Mouse (Mus musculus) frontal cortex, postnatal 25 days (tissue): ENCODE results near the gene Cdca7l.
"Not testable (repeated sequence)": the region's sequence is repeated elsewhere in the genome, so short reads cannot be mapped to it uniquely, and the experiment has no call there.

Experiments used
- DNase-seq, 2 experiments: peaks; one replicate each; pipeline ENCODE4 v3.0.0; 2022; ENCODE audit warnings: low spot score in 2 of 2

The Cdca7l gene

DNA sequence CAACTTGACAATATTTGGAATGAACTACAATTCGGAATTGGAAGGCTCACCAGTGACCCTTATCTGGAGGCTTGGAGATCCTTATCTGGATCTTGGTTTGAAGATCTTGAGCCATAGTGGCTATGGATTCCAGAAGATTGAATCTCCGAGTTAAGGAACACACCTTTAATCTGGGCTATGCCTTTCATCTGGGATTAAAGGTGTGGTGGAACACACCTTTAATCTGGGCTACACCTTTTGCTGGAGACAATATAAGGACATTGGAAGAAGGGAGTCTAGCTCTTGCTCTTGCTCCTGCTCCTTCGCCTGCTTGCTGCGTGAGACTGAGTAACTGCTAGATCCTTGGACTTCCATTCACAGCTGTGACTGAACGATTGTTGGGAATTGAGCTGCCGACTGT, at the start of gene Cdca7l:
TSS of gene Cdca7l (plus strand) at position 301 of the 400 bp plus-strand sequence.
- DNase-seq: not testable (repeated sequence)

DNA sequence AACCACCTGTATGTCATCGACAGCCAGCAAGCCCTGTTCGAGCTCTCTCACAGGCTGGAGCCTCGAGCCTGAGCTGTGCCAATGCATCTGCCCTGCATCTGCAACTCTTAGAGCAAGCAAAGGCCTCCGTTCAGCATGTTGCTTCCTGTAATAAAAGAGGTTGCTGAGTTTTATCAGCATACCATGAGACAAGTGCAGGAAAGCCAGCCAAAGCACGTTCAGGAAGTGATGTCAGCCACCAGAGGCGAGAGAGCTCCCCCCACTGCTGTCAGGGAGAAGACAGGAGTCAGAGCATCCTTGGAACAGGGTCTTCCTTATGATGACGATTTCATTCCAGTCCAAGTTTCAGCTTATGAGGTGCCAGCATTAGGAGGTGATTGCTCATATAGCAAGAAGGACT, 48.1 kb upstream of the Cdca7l start:
- no peak for DNase-seq

DNA sequence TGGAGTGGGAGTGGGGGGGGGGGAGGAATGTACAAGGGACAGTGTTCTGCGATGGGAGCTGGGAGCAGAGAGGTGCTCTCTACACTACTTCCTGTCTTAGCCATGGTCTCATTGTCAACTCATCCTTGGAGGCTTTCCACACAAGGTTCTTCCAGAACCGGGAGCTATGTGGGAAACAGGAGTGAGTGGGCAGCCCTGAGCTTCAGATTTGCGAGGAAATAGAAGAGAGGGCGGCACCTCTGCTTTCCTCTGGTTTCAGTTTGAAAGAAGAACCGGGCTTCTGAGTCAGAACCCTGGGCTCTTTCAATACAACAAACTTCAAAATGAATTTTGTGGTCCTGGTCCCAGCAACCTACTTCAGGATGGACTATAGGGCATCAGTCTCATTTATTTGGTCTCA, 43.7 kb upstream of the Cdca7l start:
- DNase-seq: no peak

DNA sequence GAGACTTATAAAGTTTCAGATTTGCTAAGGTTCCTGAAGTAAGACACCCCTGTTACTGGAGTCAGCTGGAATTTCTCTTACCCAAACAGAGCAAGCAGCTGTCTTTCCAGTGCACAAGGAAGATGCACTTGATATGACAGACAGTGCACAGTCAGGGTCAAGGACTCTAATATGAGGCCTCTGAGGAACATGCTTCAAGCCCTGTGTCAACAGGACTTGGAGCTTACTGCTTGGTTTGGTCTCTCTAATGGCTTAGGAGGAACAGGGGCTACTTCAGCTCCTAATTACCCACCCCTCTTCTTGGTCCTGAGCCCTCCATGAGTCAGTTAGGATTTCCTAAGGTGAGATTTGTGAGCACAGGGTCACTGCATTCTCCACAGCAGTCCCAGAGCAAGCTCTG, 43.2 kb upstream of the Cdca7l start:
- DNase-seq: no peak

DNA sequence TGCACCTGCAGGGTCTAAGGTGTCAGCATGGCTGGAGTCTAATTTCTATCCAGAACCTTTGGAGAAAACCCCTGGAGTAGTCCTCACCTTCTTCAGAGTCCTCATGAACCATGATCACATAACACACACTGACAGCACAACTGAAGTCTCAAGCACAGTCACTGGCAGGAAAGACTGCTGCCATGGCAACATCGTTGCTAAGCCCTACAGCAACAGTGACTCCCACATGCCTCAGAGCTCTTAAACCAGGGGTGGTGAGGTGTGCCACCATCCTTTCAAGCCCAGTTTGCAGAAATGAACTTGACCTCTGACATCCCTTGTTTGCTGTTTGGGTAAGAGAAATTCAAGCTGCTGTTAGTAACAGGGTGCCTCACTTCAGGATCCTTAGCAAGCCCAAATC, 42.4 kb upstream of the Cdca7l start:
- no peak for DNase-seq

DNA sequence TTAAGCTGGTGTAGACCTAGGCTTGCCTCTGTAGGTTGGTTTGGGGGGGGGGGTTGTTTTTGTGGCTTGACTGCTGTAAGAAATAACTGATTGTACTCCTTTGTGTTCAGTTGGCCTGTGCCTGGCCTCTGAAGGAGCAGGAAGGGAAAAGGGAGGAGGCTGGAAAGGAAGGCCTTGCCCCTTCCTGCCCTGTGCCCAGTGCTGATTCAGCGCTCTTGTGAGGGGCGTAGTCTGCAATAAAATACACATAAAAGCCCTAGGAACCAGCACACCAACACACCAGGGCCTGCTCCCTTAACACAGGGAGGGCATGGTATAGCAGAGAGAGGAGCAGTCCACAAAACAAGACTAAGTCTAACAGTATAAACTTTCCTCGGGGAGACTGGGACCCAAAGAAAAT, 40.8 kb upstream of the Cdca7l start:
- no peak for DNase-seq

DNA sequence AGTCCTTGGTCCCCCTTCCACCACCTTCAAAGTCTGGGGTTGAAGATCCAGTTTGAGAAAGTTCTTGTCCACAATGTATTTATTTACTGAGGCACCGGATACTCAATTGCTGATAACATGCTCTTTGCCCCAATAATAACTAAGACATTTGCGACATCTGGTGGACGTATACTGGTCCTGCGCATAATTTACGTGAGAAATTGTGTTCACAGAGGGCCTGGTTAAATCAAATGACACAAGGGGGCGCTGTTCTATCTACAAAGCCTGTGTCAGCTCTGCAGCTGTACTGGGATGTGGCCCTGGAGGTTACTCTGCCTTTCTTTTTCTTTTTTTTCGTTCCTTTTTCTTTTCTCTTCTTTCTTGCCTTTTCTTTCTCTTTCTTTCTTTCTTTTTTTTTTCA, 39.2 kb upstream of the Cdca7l start:
- peak; percentile 35 to 63 for DNase-seq

DNA sequence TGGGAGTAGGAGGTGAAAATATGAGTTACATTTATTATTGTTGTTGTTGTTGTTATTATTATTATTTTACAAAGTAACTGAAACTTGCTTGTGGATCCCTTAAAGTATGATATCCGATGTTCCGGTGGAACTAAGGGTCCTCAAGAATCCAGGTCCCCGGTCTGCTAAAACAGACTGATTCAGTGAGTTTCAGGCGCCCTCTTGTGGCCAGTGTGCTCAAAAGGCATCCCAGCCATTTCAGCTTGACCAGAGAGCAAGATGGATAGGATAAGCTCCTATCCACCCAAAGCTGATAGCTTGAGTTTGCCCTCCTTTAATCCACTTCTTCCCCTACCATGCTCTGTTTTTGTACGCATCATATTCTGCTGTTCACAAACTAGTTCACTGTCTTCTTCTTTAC, 35.0 kb upstream of the Cdca7l start:
- peak; percentile 63 to 72 for DNase-seq

DNA sequence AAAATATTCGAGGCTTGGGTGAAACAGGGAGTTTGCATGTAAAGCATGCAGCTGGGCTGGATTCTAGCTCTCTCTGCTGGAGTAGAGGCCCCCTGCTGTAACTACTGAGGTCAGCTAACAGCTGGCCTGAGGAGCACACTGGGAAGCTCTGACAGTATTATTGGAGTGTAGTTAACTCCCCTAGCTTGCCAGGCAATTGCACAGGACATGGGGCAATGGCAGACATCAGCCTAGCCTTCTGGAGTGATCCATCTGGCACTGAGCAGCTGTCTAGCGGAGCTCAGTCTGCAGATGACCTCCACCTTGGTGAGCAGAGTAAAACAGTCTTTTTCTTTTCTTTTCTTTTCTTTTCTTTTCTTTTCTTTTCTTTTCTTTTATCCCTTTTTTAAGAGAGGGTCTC, 33.9 kb upstream of the Cdca7l start:
- DNase-seq: no peak

DNA sequence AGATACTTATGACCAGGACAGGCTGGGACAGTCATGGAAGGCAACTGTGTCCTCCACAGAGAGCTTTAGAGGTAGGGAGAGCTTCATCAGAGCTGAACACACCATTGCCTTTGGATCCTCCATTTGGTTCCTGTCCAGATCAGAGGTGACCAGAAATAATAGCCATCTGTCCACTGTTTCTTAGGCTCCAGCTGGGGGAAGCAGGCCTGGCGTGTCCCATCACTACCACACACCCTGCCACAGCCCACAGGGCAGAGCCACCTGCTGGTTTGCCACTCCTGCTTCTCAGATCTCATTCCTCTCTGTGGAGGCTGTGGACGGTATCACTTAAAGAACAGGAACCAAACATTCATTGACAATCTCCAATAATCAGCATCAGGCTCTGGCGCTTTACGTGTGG, 32.9 kb upstream of the Cdca7l start:
- no peak for DNase-seq

DNA sequence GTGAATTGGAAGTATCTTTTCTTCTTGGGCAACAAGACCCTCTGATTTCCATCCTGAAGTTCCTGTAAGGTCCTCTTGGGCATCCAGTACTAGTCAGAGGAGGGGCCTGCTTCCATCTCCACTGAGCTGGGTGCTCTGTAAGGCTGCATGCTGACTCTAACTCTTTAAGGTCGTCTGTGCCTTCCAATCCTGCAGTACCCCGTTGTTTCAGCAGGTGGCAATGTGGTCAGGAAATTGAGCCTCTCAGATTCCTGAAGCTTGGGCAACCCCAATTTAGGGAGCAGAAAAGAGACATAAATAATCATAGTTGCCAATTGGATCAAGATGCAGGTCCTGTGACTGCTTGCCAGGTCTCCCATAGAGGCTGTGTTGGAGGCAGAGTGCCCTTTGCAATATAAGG, 31.5 kb upstream of the Cdca7l start:
- DNase-seq: peak; percentile 76 to 77

DNA sequence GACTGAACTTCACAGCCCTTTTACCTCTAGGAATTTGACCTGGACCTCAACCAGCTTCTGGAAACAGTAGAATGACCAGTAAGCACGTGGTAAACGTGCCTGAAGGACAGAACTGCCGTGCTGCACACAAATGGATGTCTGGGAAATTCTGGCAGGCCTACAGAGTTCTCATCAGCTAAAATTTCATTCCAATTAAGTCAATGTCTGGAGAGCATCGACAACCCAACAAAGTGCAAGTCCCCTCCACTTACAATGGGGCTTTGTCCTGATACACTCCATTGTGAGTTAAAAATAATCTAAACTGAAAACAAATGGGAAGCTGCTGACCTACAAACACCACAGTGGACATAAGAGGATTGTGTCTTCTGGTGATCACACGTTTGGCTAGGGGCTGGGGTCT, 27.2 kb upstream of the Cdca7l start:
- DNase-seq: no peak

DNA sequence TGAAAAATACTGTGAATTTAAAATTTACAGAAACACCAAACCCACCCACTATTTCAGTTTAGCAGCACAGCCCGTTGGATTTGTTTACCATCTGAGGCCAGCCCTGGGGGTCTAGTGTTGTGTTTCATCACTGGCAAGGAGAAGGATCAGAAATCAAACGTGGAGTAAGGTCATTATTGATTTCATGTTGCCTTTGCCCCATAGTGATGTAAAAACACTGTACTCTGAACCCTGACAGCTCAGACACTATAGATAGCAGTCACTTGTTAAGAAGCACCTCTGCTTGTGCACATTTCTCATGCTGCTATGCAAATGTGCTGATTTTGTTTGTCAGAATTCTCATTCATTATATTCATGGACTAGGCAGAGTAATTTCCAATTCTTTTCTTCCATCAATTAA, 22.7 kb upstream of the Cdca7l start:
- no peak for DNase-seq

DNA sequence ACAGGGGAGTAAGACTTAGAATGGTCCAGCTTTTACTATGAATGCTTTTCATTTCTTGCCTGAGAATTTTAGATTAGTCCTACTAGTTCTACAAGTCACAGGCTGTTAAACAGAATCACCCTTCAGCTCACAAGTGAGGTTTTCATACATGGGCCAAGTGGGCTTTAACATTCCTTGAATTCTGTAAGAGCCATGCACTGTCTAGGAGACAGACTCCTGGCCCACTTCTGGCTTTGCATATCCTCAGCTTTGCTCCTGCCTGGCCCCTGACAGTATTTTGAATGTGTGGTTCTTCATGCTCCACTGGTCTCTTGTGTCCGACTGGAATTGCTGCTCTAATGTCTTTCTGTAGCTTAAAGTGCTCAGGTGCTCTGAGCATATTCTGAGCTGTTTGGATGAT, 20.7 kb upstream of the Cdca7l start:
- DNase-seq: no peak

DNA sequence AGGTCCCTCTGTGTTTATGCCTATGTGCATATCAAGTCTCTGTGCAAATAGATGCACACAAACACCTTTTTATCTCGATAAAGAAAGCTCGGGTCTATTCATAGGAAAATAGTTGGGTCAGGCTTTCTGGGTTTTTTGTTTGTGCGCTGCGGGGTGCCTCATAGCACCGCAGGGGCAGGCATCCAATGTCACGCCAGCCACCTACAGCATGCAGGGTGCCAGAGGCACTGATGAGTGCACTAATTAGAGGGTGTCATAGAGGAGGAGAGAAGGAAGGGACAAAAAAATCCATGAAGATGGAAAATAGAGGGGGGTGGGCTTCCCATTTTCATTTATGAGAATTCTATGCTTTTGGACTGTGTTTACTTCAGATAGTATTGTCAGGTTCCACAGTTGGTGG, 17.5 kb upstream of the Cdca7l start:
- DNase-seq: no peak

DNA sequence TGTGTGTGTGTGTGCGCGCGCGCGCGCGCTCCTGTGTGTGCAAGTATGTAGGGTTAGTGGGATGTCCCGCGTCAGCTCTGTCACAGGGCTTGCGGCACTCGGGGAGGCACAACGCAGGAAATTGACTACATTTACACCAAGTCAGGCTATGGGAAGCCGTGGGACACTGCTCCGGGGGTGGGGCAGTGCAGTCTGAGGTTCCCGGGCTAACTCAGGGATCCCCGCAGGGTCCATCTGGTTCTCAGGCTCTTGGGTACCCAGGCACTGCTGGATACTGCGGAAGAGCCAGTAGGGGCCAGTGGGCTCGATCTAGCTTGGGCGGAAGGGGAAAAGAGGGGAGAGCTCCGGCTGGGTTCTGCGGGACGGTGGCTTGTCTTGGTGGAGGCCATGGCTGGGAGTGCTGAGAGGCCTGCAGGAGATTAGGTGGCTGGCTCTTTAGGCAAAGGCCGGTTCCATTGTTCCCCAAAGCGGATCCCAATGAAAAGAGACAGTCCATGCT, 15.5 kb upstream of the Cdca7l start:
- DNase-seq: no peak

DNA sequence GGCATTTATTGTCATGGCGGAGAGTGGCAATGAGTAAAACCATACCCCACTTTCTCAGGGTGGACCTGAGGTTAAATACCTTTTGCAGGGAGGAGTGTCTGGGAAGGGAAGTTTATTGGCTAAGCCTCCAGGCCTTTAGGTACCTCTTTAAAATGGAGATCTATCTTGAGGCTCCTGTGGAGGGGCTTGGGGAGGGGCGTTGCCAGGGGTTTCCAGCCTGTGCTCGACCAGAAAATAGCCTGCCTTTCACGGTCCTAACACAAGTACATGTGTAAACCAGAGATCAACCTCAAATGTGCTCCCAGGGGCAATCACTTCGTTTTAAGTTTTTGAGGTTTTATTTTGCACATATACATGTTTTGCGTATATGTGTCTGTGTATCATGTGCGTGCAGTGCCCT, 15.1 kb upstream of the Cdca7l start:
- no peak for DNase-seq

DNA sequence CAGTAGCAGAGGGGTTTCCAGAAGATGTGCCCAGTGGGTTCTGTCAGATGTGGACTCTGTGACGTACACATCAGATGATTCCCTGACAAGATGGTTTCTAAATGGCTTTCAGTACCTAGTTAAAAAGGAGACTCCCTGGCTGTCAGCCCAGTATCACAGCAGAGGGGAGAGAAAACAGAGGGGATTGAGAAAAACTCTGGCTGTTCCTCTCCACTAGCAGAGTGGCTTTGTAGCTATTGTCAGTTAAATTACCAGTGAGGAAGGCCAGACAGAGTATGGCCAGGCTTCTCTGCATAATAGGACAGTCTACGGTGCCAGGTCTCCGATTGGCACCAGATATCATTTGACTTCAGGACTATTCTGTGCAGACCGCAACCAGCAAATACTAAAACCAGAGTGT, 8.8 kb upstream of the Cdca7l start:
- no peak for DNase-seq

DNA sequence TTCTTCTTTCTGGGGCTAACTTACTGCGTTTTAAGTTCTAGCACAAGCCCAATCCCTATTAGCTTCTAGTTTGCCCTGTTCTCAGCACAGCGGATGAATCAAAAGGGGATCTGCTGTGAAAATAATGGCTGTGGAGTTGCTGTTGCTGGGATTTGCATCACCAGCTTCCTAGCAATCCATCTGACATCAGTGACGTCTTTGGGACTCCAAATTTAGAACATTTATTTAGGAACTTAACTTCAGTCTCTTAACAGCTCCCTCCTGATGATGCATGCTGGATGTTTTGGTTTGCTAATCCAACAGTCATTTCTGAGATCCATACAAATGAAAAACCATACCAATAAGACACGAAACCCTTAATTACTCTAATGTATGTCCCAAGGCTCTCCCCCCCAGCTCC, 1.5 kb downstream of the Cdca7l start:
- no peak for DNase-seq

DNA sequence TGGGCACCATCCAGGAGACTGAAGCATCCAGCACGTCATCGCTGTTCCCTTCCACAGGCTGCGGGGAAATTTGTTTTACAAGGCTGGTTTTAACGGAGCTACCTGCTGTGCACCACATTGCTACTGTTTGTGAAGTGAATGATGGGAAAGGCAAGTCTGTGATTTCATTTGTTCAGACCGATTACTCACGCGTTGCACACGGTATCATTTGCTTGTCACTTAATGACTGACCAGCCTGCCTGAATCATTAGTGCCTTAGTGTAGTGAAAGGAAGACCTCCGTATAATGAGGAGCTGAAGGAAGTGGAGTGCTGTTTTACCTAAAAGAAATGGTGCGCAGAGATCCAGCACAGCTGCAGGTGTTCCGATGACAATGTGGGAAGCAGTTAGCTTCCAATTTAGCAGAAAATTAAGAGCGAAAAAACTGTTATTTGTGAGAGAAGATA, 1.9 kb downstream of the Cdca7l start:
- no peak for DNase-seq

DNA sequence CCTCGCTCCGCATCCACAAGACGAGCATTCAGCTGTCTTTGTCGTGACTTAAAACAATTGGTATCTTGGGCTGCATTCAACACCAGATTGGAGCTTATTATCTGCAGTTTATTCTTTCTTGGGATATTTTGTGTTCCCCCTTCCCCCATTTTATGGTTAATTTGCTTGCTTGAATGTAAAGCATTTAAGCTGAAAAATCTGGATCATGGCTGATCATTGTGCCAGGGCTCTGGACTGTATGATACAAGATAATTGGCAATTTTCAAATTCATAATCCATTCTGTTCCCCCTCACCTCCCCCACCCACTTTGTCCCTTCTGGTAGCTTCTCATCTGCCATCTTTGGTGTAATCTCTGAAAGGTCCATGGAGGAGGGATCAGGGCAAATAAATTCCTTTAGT, 2.4 kb downstream of the Cdca7l start:
- DNase-seq: no peak

DNA sequence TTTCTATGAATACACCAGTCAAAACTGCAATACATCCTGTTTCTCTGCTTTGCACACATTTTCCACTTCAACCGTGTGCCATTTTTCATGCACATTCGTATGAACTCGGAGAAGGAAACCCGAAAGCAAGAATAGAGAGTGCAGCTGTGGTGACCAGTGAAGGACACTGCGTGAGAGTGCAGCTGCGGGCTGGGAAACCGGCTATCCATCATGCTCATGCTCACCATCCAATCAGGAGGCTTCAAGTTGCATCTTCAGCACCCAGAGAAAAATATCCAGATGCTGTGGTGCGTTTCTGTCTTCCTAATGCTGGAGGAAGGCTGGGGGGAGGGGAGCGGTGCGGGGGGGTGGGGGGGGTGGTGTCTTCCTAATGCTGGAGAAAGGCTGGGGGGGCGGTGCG, 3.5 kb downstream of the Cdca7l start:
- DNase-seq: no peak

DNA sequence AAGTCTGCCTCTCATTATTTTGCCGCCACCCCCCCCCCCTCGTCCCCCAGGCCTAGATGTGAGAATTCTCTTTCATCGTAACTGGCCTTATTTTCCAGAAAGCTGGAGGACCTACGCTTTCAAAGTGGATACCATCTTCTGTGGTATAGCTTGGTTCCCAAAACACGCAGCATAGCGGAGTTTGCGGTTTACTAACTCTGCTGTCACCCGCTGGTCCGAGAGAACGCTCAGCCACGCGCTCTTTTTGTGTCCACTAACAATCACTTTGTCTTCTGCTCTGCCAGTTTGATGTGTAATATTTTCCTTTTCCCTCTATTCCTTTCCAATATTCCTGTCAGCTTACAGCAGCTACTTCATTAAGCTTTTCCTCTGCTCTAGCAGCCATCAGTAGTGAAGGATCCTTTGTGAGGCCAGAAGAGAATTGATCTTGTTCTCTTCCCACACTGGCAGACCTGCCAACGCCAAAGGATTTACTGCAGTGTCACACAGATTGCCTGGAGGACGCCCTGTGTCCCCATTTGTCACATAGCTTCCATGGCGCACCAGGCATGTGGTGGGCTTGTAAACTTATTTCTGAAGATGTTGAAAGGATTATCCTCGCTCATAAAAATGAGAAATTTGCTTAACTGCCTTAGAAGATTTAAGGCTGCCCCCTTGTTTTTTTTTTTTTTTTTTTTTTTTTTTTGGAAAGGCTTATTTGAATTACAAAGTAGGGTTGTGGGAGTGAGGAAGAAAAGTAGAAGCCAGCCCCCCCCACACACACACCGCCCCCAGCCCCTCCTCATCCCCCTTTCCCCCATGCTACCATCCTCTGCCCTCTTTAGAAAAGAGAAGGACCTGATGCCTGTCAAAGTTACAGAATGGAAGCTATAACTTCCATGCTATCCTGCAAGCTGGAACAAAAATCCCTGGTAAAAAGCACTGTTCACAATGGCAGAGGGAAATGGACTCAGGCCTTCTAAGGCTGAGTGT, 4.6 kb downstream of the Cdca7l start:
- DNase-seq: no peak
